Mouse (Mus musculus): Measurements from ENCODE around the gene Tbc1d22b.

- TF ChIP-seq CTCF (IDR thresholded peaks at IDR 0.05; ENCODE audit: low read depth, low read length), result no peak
- no peak for TF ChIP-seq POLR2A (IDR thresholded peaks at IDR 0.05; ENCODE audit: insufficient read depth, low read length)
- no peak for TF ChIP-seq EP300 (IDR thresholded peaks at IDR 0.05; ENCODE audit: insufficient read depth, low read depth, low read length)
These were observed 20.2 kb downstream of the Tbc1d22b start for GRCm38 (mm10) chr17:29569831-29570230.

Data from ES-Bruce4 (cell line).